Mouse (Mus musculus) ES-Bruce4 (cell line): ENCODE results near the gene Prkaa2. TPM values are rescaled to one million over a fixed set of nuclear protein-coding genes. Genes with fewer than 3 reads are reported as not detected.

Source experiments
- H3K27ac ChIP-seq: 2 replicates; pipeline ENCODE4 v1.5.1; 2012; ENCODE audit warnings: low read length, inconsistent platforms; ENCODE audit not compliant: insufficient read depth
- H3K27me3 ChIP-seq: 2 replicates; pipeline ENCODE4 v1.6.1; 2012; ENCODE audit warnings: mild to moderate bottlenecking, low read length, inconsistent platforms; ENCODE audit not compliant: control insufficient read depth, poor library complexity, insufficient read depth, severe bottlenecking
- H3K36me3 ChIP-seq: 2 replicates; pipeline ENCODE4 v1.6.1; 2012; ENCODE audit warnings: inconsistent platforms, mild to moderate bottlenecking, low read length, moderate library complexity; ENCODE audit not compliant: control insufficient read depth, poor library complexity, insufficient read depth, severe bottlenecking
- H3K4me1 ChIP-seq: one replicate; pipeline ENCODE4 v1.8.1; 2011; ENCODE audit warnings: low read length; ENCODE audit not compliant: control insufficient read depth, insufficient read depth
- H3K4me3 ChIP-seq: 2 replicates; pipeline ENCODE4 v1.5.1; 2011; ENCODE audit warnings: low read depth, mild to moderate bottlenecking, low read length
- H3K9ac ChIP-seq: 2 replicates; pipeline ENCODE4 v1.6.1; 2012; ENCODE audit warnings: low read depth, mild to moderate bottlenecking, inconsistent platforms; ENCODE audit not compliant: poor library complexity, severe bottlenecking
- H3K9me3 ChIP-seq: replicated peaks from 2 replicates; pipeline ENCODE4 v1.6.1; 2012; ENCODE audit warnings: mild to moderate bottlenecking, low read length, inconsistent platforms; ENCODE audit not compliant: control insufficient read depth, poor library complexity, insufficient read depth, severe bottlenecking
- CTCF ChIP-seq: IDR thresholded peaks from one replicate; pipeline ENCODE4 v1.8.1; 2011; ENCODE audit warnings: low read depth, low read length
- EP300 ChIP-seq: IDR thresholded peaks from 2 replicates; pipeline ENCODE4 v1.6.1; 2011; ENCODE audit warnings: low read depth, low read length; ENCODE audit not compliant: insufficient read depth
- POLR2A ChIP-seq: IDR thresholded peaks from one replicate; pipeline ENCODE4 v1.8.1; 2011; ENCODE audit warnings: low read length; ENCODE audit not compliant: insufficient read depth
- polyA plus RNA-seq: library from polyadenylated mRNA; stranded (reverse); fragments of >200 nt; gene quantifications from 2 replicates; pipeline ENCODE4 v1.2.4, GENCODE M21; 2011; ENCODE audit warnings: low read depth; ENCODE audit not compliant: missing spikeins, insufficient read depth, insufficient read length

Prkaa2 gene
- polyA plus RNA-seq, 1 experiment: 14.0 TPM

- TF ChIP-seq CTCF (no peak), EP300 (no peak), POLR2A (no peak)
- no peaks in the 10 kb centered on the region for H3K9me3 ChIP-seq
- no peak overlapping the region for H3K4me3 ChIP-seq
- no peak overlapping the region for H3K9ac ChIP-seq
- no peaks in the 10 kb centered on the region for H3K4me1 ChIP-seq
- no peaks in the 10 kb centered on the region for H3K27me3 ChIP-seq
- no peaks in the 10 kb centered on the region for H3K36me3 ChIP-seq
- no peak overlapping the region for H3K27ac ChIP-seq
Measured at GRCm38 (mm10) chr4:105131756-105132314, 22.1 kb upstream of the Prkaa2 start.

- H3K4me3 ChIP-seq: no peak overlapping the region
- H3K27me3 ChIP-seq: no peaks in the 10 kb centered on the region
- no peaks in the 10 kb centered on the region for H3K36me3 ChIP-seq
- H3K27ac ChIP-seq: no peak overlapping the region
- H3K9ac ChIP-seq: no peak overlapping the region
- no peaks in the 10 kb centered on the region for H3K9me3 ChIP-seq
- TF ChIP-seq EP300: no peak
- no peak for TF ChIP-seq CTCF
- no peak for TF ChIP-seq POLR2A
- H3K4me1 ChIP-seq: no peaks in the 10 kb centered on the region
Measured at GRCm38 (mm10) chr4:105129212-105129611, 19.5 kb upstream of the Prkaa2 start.

GRCm38 (mm10) chr4:105122429-105122828 is 12.7 kb upstream of the Prkaa2 start:
- no peaks in the 10 kb centered on the region for H3K36me3 ChIP-seq
- no peaks in the 10 kb centered on the region for H3K4me1 ChIP-seq
- no peak overlapping the region for H3K27ac ChIP-seq
- TF ChIP-seq CTCF (peak; percentile 71), EP300 (no peak)
- H3K4me3 ChIP-seq: no peak overlapping the region
- H3K9me3 ChIP-seq: no peaks in the 10 kb centered on the region
- no peaks in the 10 kb centered on the region for H3K27me3 ChIP-seq
- no peak overlapping the region for H3K9ac ChIP-seq

- Histone ChIP-seq H3K4me1 (no peaks in the 10 kb centered on the region), H3K27ac (no peak overlapping the region), H3K9me3 (no peaks in the 10 kb centered on the region), H3K27me3 (no peaks in the 10 kb centered on the region), H3K9ac (no peak overlapping the region), H3K4me3 (no peak overlapping the region), H3K36me3 (no peaks in the 10 kb centered on the region)
- TF ChIP-seq POLR2A: no peak
- no peak for TF ChIP-seq CTCF
Measured at GRCm38 (mm10) chr4:105121081-105121480, 11.4 kb upstream of the Prkaa2 start.

GRCm38 (mm10) chr4:105113468-105113867 is 3.8 kb upstream of the Prkaa2 start:
- Histone ChIP-seq H3K36me3 (no peaks in the 10 kb centered on the region), H3K27me3 (no peaks in the 10 kb centered on the region), H3K27ac (no peak overlapping the region), H3K9me3 (no peaks in the 10 kb centered on the region), H3K4me1 (no peaks in the 10 kb centered on the region), H3K4me3 (no peak overlapping the region), H3K9ac (no peak overlapping the region)
- no peak for TF ChIP-seq POLR2A
- TF ChIP-seq CTCF: no peak
- no peak for TF ChIP-seq EP300

- no peak overlapping the region for H3K9ac ChIP-seq
- no peak overlapping the region for H3K4me3 ChIP-seq
- no peaks in the 10 kb centered on the region for H3K9me3 ChIP-seq
- H3K27ac ChIP-seq: no peak overlapping the region
- TF ChIP-seq EP300 (no peak), CTCF (no peak)
- no peaks in the 10 kb centered on the region for H3K4me1 ChIP-seq
- H3K36me3 ChIP-seq: no peaks in the 10 kb centered on the region
- peaks cover 4% of the 10 kb centered on the region; the same call in 1 of the 2 replicates for H3K27me3 ChIP-seq
Measured at GRCm38 (mm10) chr4:105113042-105113441, 3.4 kb upstream of the Prkaa2 start.
